Mouse (Mus musculus): ENCODE results near the gene Cdca7l. TPM values are rescaled to one million over a fixed set of nuclear protein-coding genes. Genes with fewer than 3 reads are reported as not detected.

Cdca7l gene
- polyA plus RNA-seq, 1 experiment from 2014 or later: 53.5 TPM

- ATAC-seq (replicated peaks; ENCODE audit: low FRiP score): no peak
- no peak overlapping the region for H3K4me2 ChIP-seq (ENCODE audit: low read depth, low read length, severe bottlenecking)
- 83% methylated on average over 4 of the region's 4 CpGs for WGBS
Observed at GRCm38 (mm10) chr12:117771156-117771555, 32.9 kb upstream of the Cdca7l start.

GRCm38 (mm10) chr12:117772638-117773037, 31.5 kb upstream of the Cdca7l start:
- Histone ChIP-seq H3K27me3 (ENCODE audit: control insufficient read depth, insufficient read depth, low read length) (no peaks in the 10 kb centered on the region), H3K27ac (ENCODE audit: low read depth, low read length) (no peak overlapping the region), H3K4me1 (replicated peaks; ENCODE audit: control insufficient read depth, insufficient read depth, low read length) (no peaks in the 10 kb centered on the region), H3K9ac (ENCODE audit: low read length) (no peak overlapping the region), H3K4me3 (ENCODE audit: low read depth, low read length) (no peak overlapping the region), H3K9me3 (ENCODE audit: control insufficient read depth, low read length) (no peaks in the 10 kb centered on the region), H3K4me2 (ENCODE audit: low read depth, low read length, severe bottlenecking) (no peak overlapping the region), H3K36me3 (ENCODE audit: control insufficient read depth, insufficient read depth, low read length) (no peaks in the 10 kb centered on the region)
- ATAC-seq (replicated peaks; ENCODE audit: low FRiP score): peak; percentile 54
- WGBS: 0% methylated on average over 2 of the region's 2 CpGs
- peak; percentile 83 for DNase-seq (ENCODE audit: low spot score)

More at GRCm38 (mm10) chr12:117771156-117771555, 32.9 kb upstream of the Cdca7l start:
- Histone ChIP-seq H3K9ac (ENCODE audit: low read length) (no peak overlapping the region), H3K27ac (ENCODE audit: low read depth, low read length) (no peak overlapping the region), H3K9me3 (ENCODE audit: control insufficient read depth, low read length) (no peaks in the 10 kb centered on the region), H3K36me3 (ENCODE audit: control insufficient read depth, insufficient read depth, low read length) (no peaks in the 10 kb centered on the region), H3K27me3 (ENCODE audit: control insufficient read depth, insufficient read depth, low read length) (no peaks in the 10 kb centered on the region), H3K4me1 (replicated peaks; ENCODE audit: control insufficient read depth, insufficient read depth, low read length) (no peaks in the 10 kb centered on the region), H3K4me3 (ENCODE audit: low read depth, low read length) (no peak overlapping the region)
- no peak for DNase-seq (ENCODE audit: low spot score)

GRCm38 (mm10) chr12:117776841-117777240, 27.2 kb upstream of the Cdca7l start:
- no peaks in the 10 kb centered on the region for H3K27me3 ChIP-seq (ENCODE audit: control insufficient read depth, insufficient read depth, low read length)
- ATAC-seq (replicated peaks; ENCODE audit: low FRiP score) (no peak), DNase-seq (ENCODE audit: low spot score) (no peak)
- no peak overlapping the region for H3K4me3 ChIP-seq (ENCODE audit: low read depth, low read length)
- H3K4me2 ChIP-seq (ENCODE audit: low read depth, low read length, severe bottlenecking): no peak overlapping the region
- no peaks in the 10 kb centered on the region for H3K4me1 ChIP-seq (replicated peaks; ENCODE audit: control insufficient read depth, insufficient read depth, low read length)
- no peaks in the 10 kb centered on the region for H3K9me3 ChIP-seq (ENCODE audit: control insufficient read depth, low read length)
- WGBS: 63% methylated on average over 5 of the region's 5 CpGs
- no peaks in the 10 kb centered on the region for H3K36me3 ChIP-seq (ENCODE audit: control insufficient read depth, insufficient read depth, low read length)
- H3K9ac ChIP-seq (ENCODE audit: low read length): no peak overlapping the region
- H3K27ac ChIP-seq (ENCODE audit: low read depth, low read length): no peak overlapping the region

DNA sequence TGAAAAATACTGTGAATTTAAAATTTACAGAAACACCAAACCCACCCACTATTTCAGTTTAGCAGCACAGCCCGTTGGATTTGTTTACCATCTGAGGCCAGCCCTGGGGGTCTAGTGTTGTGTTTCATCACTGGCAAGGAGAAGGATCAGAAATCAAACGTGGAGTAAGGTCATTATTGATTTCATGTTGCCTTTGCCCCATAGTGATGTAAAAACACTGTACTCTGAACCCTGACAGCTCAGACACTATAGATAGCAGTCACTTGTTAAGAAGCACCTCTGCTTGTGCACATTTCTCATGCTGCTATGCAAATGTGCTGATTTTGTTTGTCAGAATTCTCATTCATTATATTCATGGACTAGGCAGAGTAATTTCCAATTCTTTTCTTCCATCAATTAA, 22.7 kb upstream of the Cdca7l start:
- Histone ChIP-seq H3K9me3 (ENCODE audit: control insufficient read depth, low read length) (no peaks in the 10 kb centered on the region), H3K27ac (ENCODE audit: low read depth, low read length) (no peak overlapping the region), H3K27me3 (ENCODE audit: control insufficient read depth, insufficient read depth, low read length) (no peaks in the 10 kb centered on the region), H3K36me3 (ENCODE audit: control insufficient read depth, insufficient read depth, low read length) (no peaks in the 10 kb centered on the region), H3K4me2 (ENCODE audit: low read depth, low read length, severe bottlenecking) (no peak overlapping the region), H3K4me1 (replicated peaks; ENCODE audit: control insufficient read depth, insufficient read depth, low read length) (no peaks in the 10 kb centered on the region), H3K4me3 (ENCODE audit: low read depth, low read length) (no peak overlapping the region), H3K9ac (ENCODE audit: low read length) (no peak overlapping the region)
- WGBS: 61% methylated on average over 2 of the region's 2 CpGs
- ATAC-seq (replicated peaks; ENCODE audit: low FRiP score): no peak
- no peak for DNase-seq (ENCODE audit: low spot score)

DNA sequence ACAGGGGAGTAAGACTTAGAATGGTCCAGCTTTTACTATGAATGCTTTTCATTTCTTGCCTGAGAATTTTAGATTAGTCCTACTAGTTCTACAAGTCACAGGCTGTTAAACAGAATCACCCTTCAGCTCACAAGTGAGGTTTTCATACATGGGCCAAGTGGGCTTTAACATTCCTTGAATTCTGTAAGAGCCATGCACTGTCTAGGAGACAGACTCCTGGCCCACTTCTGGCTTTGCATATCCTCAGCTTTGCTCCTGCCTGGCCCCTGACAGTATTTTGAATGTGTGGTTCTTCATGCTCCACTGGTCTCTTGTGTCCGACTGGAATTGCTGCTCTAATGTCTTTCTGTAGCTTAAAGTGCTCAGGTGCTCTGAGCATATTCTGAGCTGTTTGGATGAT, 20.7 kb upstream of the Cdca7l start:
- no peak overlapping the region for H3K4me2 ChIP-seq (ENCODE audit: low read depth, low read length, severe bottlenecking)
- no peaks in the 10 kb centered on the region; the same call in 1 of the 2 replicates for H3K27me3 ChIP-seq (ENCODE audit: control insufficient read depth, insufficient read depth, low read length)
- H3K9ac ChIP-seq (ENCODE audit: low read length): no peak overlapping the region
- no peak for DNase-seq (ENCODE audit: low spot score)
- ATAC-seq (replicated peaks; ENCODE audit: low FRiP score): no peak
- no peak overlapping the region for H3K4me3 ChIP-seq (ENCODE audit: low read depth, low read length)
- H3K36me3 ChIP-seq (ENCODE audit: control insufficient read depth, insufficient read depth, low read length): no peaks in the 10 kb centered on the region
- no peaks in the 10 kb centered on the region; the same call in 1 of the 2 replicates for H3K4me1 ChIP-seq (replicated peaks; ENCODE audit: control insufficient read depth, insufficient read depth, low read length)
- no peaks in the 10 kb centered on the region for H3K9me3 ChIP-seq (ENCODE audit: control insufficient read depth, low read length)
- no peak overlapping the region for H3K27ac ChIP-seq (ENCODE audit: low read depth, low read length)
- WGBS: 16% methylated on average over 1 of the region's 1 CpGs

GRCm38 (mm10) chr12:117786621-117787020, 17.5 kb upstream of the Cdca7l start:
- Histone ChIP-seq H3K9me3 (ENCODE audit: control insufficient read depth, low read length) (no peaks in the 10 kb centered on the region), H3K36me3 (ENCODE audit: control insufficient read depth, insufficient read depth, low read length) (no peaks in the 10 kb centered on the region), H3K27me3 (ENCODE audit: control insufficient read depth, insufficient read depth, low read length) (no peaks in the 10 kb centered on the region; the same call in 1 of the 2 replicates), H3K27ac (ENCODE audit: low read depth, low read length) (no peak overlapping the region), H3K9ac (ENCODE audit: low read length) (no peak overlapping the region), H3K4me2 (ENCODE audit: low read depth, low read length, severe bottlenecking) (no peak overlapping the region), H3K4me1 (replicated peaks; ENCODE audit: control insufficient read depth, insufficient read depth, low read length) (peaks cover 9% of the 10 kb centered on the region; the same call in 1 of the 2 replicates), H3K4me3 (ENCODE audit: low read depth, low read length) (no peak overlapping the region)
- WGBS: 16% methylated on average over 6 of the region's 6 CpGs
- no peak for ATAC-seq (replicated peaks; ENCODE audit: low FRiP score)
- no peak for DNase-seq (ENCODE audit: low spot score)

GRCm38 (mm10) chr12:117788513-117789011, 15.5 kb upstream of the Cdca7l start:
- WGBS: 10% methylated on average over 24 of the region's 24 CpGs
- Histone ChIP-seq H3K4me3 (ENCODE audit: low read depth, low read length) (peak overlapping the region; percentile 22; the same call in 1 of the 2 replicates), H3K4me2 (ENCODE audit: low read depth, low read length, severe bottlenecking) (peak overlapping the region; percentile 55), H3K9ac (ENCODE audit: low read length) (peak overlapping the region; percentile 46), H3K27me3 (ENCODE audit: control insufficient read depth, insufficient read depth, low read length) (no peaks in the 10 kb centered on the region; the same call in 1 of the 2 replicates), H3K9me3 (ENCODE audit: control insufficient read depth, low read length) (no peaks in the 10 kb centered on the region), H3K36me3 (ENCODE audit: control insufficient read depth, insufficient read depth, low read length) (no peaks in the 10 kb centered on the region), H3K27ac (ENCODE audit: low read depth, low read length) (no peak overlapping the region), H3K4me1 (replicated peaks; ENCODE audit: control insufficient read depth, insufficient read depth, low read length) (peaks cover 9% of the 10 kb centered on the region; the same call in 1 of the 2 replicates)
- DNase-seq (ENCODE audit: low spot score) (peak; percentile 60), ATAC-seq (replicated peaks; ENCODE audit: low FRiP score) (peak; percentile 58; the same call in 1 of the 2 replicates)

DNA sequence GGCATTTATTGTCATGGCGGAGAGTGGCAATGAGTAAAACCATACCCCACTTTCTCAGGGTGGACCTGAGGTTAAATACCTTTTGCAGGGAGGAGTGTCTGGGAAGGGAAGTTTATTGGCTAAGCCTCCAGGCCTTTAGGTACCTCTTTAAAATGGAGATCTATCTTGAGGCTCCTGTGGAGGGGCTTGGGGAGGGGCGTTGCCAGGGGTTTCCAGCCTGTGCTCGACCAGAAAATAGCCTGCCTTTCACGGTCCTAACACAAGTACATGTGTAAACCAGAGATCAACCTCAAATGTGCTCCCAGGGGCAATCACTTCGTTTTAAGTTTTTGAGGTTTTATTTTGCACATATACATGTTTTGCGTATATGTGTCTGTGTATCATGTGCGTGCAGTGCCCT, 15.1 kb upstream of the Cdca7l start:
- peaks cover 9% of the 10 kb centered on the region; the same call in 1 of the 2 replicates for H3K4me1 ChIP-seq (replicated peaks; ENCODE audit: control insufficient read depth, insufficient read depth, low read length)
- H3K9ac ChIP-seq (ENCODE audit: low read length): peak overlapping the region; percentile 46
- ATAC-seq (replicated peaks; ENCODE audit: low FRiP score) (peak; percentile 69), DNase-seq (ENCODE audit: low spot score) (no peak)
- no peak overlapping the region for H3K27ac ChIP-seq (ENCODE audit: low read depth, low read length)
- H3K4me3 ChIP-seq (ENCODE audit: low read depth, low read length): 0 out of 2 replicates have a peak overlapping the region, but pooled peaks have one; percentile 22
- H3K36me3 ChIP-seq (ENCODE audit: control insufficient read depth, insufficient read depth, low read length): no peaks in the 10 kb centered on the region
- WGBS: 15% methylated on average over 7 of the region's 7 CpGs
- no peaks in the 10 kb centered on the region for H3K9me3 ChIP-seq (ENCODE audit: control insufficient read depth, low read length)
- H3K4me2 ChIP-seq (ENCODE audit: low read depth, low read length, severe bottlenecking): peak overlapping the region; percentile 55
- H3K27me3 ChIP-seq (ENCODE audit: control insufficient read depth, insufficient read depth, low read length): no peaks in the 10 kb centered on the region; the same call in 1 of the 2 replicates

DNA sequence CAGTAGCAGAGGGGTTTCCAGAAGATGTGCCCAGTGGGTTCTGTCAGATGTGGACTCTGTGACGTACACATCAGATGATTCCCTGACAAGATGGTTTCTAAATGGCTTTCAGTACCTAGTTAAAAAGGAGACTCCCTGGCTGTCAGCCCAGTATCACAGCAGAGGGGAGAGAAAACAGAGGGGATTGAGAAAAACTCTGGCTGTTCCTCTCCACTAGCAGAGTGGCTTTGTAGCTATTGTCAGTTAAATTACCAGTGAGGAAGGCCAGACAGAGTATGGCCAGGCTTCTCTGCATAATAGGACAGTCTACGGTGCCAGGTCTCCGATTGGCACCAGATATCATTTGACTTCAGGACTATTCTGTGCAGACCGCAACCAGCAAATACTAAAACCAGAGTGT, 8.8 kb upstream of the Cdca7l start:
- WGBS: 83% methylated on average over 4 of the region's 4 CpGs
- no peak for ATAC-seq (replicated peaks; ENCODE audit: low FRiP score)
- no peak overlapping the region for H3K4me2 ChIP-seq (ENCODE audit: low read depth, low read length, severe bottlenecking)

More for the DNA sequence above, 8.8 kb upstream of the Cdca7l start:
- Histone ChIP-seq H3K36me3 (ENCODE audit: control insufficient read depth, insufficient read depth, low read length) (no peaks in the 10 kb centered on the region), H3K9me3 (ENCODE audit: control insufficient read depth, low read length) (no peaks in the 10 kb centered on the region), H3K27me3 (ENCODE audit: control insufficient read depth, insufficient read depth, low read length) (no peaks in the 10 kb centered on the region), H3K9ac (ENCODE audit: low read length) (no peak overlapping the region), H3K4me3 (ENCODE audit: low read depth, low read length) (no peak overlapping the region), H3K27ac (ENCODE audit: low read depth, low read length) (no peak overlapping the region), H3K4me1 (replicated peaks; ENCODE audit: control insufficient read depth, insufficient read depth, low read length) (no peaks in the 10 kb centered on the region)
- no peak for DNase-seq (ENCODE audit: low spot score)
